Mouse (Mus musculus) midbrain, embryonic 15.5 days (tissue): ENCODE data around the gene Rsph6a. TPM values are rescaled to one million over a fixed set of nuclear protein-coding genes. Genes with fewer than 3 reads are reported as not detected.

ENCODE experiments used
- ATAC-seq: fragments of 200-750 bp; cut with Nextera tagmentation; replicated peaks from 2 replicates; pipeline ENCODE4 v1.8.0; 2017; ENCODE audit warnings: moderate TSS enrichment
- H3K27ac ChIP-seq: fragments of 300-500 bp; sonication (generic); 2 replicates; pipeline ENCODE4 v1.5.1; 2015; ENCODE audit warnings: mild to moderate bottlenecking, inconsistent platforms
- H3K27me3 ChIP-seq: fragments of 300-500 bp; sonication (generic); replicated peaks from 2 replicates; pipeline ENCODE4 v1.6.1; 2015; ENCODE audit warnings: inconsistent platforms
- H3K36me3 ChIP-seq: fragments of 300-500 bp; sonication (generic); replicated peaks from 2 replicates; pipeline ENCODE4 v1.6.1; 2015; ENCODE audit warnings: inconsistent platforms
- H3K4me1 ChIP-seq: fragments of 300-500 bp; sonication (generic); 2 replicates; pipeline ENCODE4 v1.6.1; 2015; ENCODE audit warnings: inconsistent platforms
- H3K4me2 ChIP-seq: fragments of 300-500 bp; sonication (generic); 2 replicates; pipeline ENCODE4 v1.6.1; 2015; ENCODE audit warnings: inconsistent platforms, mild to moderate bottlenecking, moderate library complexity
- H3K4me3 ChIP-seq: fragments of 300-500 bp; sonication (generic); 2 replicates; pipeline ENCODE4 v1.5.1; 2015; ENCODE audit warnings: mild to moderate bottlenecking, inconsistent platforms
- H3K9ac ChIP-seq: fragments of 300-500 bp; sonication (generic); 2 replicates; pipeline ENCODE4 v1.6.1; 2015; ENCODE audit warnings: mild to moderate bottlenecking, inconsistent platforms
- H3K9me3 ChIP-seq: fragments of 300-500 bp; sonication (generic); 2 replicates; pipeline ENCODE4 v1.6.1; 2016; ENCODE audit warnings: inconsistent platforms
- WGBS: fragments of 180-500 bp; shearing (Covaris S2); methylation state at CpG from one replicate; pipeline ENCODE4 v1.1.7; 2015; ENCODE audit warnings: mixed read lengths; 5-methylcytosine and 5-hydroxymethylcytosine counted together
- polyA plus RNA-seq: library from polyadenylated mRNA; unstranded; fragments of >200 nt; fragmentation: Nextera tagmentation; extraction: Ambion mirVana; gene quantifications from 2 replicates; pipeline ENCODE4 v1.2.1, GENCODE M21; 2015

Gene Rsph6a
- polyA plus RNA-seq, 1 experiment from 2014 or later = 0.15 TPM

DNA sequence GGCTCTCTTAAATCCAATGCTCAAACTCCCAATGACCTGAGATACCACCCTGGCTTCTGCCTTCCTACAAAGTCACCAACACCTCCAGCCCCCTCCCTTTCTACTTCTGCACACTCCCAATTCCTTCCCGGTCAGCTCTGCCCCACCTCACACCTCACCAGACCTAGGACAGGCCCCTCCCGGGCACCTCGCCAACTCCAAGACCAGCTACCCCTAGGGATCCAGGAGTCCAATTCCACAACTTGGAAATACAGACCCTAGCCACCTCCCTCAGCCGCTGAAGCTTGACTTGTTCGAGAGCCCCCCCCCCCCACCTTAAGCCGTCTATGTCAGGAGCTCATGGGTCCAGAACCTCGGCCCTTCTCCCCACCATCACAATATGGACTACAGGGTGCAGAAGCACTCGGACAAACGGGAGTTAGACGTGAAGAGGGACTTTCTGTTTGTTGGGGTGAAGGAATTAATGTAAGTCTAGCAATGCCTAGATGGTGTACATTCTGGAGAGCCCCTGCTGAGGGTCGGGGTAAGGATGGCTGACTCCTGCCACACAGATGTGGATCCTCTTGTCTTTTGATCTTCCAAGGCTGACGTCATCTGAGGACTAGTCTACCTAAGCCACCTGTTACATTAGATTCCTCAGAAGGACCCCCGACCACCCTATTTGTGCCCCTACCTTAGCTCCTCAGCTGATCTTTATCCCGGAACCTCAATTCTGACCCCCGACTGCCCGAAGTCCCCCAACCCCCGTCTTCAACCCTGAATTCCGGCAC, 32.1 kb upstream of the Rsph6a start:
- WGBS = 60% methylated on average over 18 of the region's 18 CpGs
- H3K9me3 ChIP-seq = no peaks in the 10 kb centered on the region

DNA sequence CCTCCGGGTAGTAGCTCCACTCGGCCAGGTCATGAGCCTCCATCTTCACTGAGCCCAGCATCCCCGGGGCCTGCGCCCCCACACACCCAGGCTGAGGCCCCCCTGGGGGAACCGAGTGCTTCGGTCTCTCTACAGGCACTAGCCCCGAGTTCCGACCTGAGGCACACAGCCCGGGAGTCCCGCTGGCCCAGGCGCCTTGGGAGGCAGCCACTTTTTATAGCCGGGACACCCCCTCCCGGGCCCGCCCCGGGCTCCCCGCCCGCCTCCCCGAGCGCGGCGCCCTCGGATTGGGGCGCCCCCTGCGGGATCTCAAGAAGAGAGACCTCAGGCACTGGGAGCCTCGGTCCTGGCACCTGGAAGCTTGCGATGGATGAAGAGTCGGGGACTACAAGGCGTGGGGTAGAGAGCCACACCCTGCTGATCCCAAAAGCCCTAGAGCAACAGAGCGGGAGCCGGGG, 31.1 kb upstream of the Rsph6a start, which contains the start of gene Foxa3:
Gene Foxa3, minus strand, starts transcription at position 182 of the 458 bp plus-strand sequence.
- peak; percentile 25 for ATAC-seq
- whole genome bisulfite sequencing = 4% methylated on average over 30 of the region's 30 CpGs
- peak within 1 kb of the TSS; percentile 83 for H3K4me3 ChIP-seq

More for the DNA sequence above, 32.1 kb upstream of the Rsph6a start:
- Histone ChIP-seq H3K9ac (no peak overlapping the region), H3K4me3 (no peak overlapping the region), H3K27me3 (peaks cover 37% of the 10 kb centered on the region), H3K4me2 (no peak overlapping the region), H3K4me1 (peaks cover 18% of the 10 kb centered on the region), H3K27ac (no peak overlapping the region), H3K36me3 (no peaks in the 10 kb centered on the region)
- ATAC-seq = no peak

DNA sequence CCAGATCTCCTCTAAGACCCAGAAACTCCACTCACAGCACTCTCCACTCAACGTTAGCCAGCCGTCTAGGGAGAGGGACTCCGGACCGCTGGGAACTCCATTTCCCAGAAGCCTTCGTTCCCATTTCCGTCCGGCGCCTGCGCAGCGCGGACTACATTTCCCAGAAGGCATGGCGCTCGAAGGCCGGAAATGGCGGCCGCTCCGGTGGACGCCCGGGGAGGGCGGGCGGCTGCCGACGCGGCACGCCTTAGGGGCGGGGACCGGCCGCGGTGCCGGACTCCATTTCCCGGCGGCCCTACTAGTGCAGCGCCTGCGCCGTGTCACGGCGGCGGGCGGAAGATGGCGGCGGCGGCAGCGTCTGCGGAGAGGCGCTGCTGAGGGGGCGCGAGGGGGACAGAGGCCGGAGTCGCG, 30.4 kb upstream of the Rsph6a start, which contains the start of gene Sympk:
Gene Sympk, plus strand, starts transcription at position 282 of the 411 bp plus-strand sequence.
- WGBS = 1% methylated on average over 34 of the region's 50 CpGs
- peak within 1 kb of the TSS; percentile 84 for H3K9ac ChIP-seq
- H3K36me3 ChIP-seq = peaks cover 4% of the 10 kb centered on the region; the same call in 1 of the 2 replicates
- H3K4me3 ChIP-seq = peak within 1 kb of the TSS; percentile 83
- peaks cover 37% of the 10 kb centered on the region for H3K27me3 ChIP-seq
- no peaks in the 10 kb centered on the region for H3K9me3 ChIP-seq
- H3K4me1 ChIP-seq = peaks cover 21% of the 10 kb centered on the region
- peak; percentile 96 for ATAC-seq
- peak within 1 kb of the TSS; percentile 61 for H3K4me2 ChIP-seq
- peak within 1 kb of the TSS; percentile 66 for H3K27ac ChIP-seq

More for the DNA sequence above, 31.1 kb upstream of the Rsph6a start, which contains the start of gene Foxa3:
- Histone ChIP-seq H3K4me2 (peak within 1 kb of the TSS; percentile 61), H3K27me3 (peaks cover 37% of the 10 kb centered on the region), H3K36me3 (no peaks in the 10 kb centered on the region), H3K4me1 (peaks cover 21% of the 10 kb centered on the region), H3K9ac (peak within 1 kb of the TSS; percentile 84), H3K9me3 (no peaks in the 10 kb centered on the region), H3K27ac (peak within 1 kb of the TSS; percentile 66)

DNA sequence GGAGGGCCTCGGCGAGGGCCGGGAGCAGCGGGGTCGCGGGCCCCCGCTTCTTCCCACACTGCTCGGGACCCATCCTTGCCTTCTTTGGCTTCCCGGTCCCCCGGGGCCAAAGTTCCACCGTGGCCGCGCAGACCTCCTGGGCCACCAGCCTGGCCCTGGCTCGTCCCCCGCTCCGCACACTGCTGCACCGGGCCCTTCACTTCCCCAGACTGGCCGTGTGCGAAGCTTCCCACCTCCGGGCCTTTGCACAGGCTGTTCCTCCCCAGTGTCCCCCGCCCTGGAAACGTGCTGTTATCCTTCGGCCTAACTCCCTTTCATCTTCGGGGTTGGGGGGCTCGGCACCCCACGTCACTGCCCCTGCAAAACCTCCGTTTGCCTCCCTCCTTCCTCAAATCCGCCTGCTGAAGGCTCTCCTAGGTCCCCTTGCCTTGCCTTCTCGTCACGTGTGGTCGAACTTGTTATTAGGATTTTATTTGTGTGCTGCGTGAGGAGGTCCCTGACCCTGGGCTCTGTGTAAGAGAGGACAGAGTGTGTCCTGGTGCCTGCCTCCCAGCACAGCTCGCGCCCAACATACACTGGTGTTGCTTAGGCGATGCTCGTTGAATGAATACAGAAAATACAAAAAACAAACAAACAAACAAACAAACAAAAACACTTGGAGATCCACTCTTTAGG, 29.8 kb upstream of the Rsph6a start:
- Histone ChIP-seq H3K4me2 (peak overlapping the region; percentile 61), H3K9ac (peak overlapping the region; percentile 84), H3K27me3 (peaks cover 37% of the 10 kb centered on the region), H3K4me1 (peaks cover 21% of the 10 kb centered on the region), H3K27ac (peak overlapping the region; percentile 66), H3K36me3 (peaks cover 10% of the 10 kb centered on the region; the same call in 1 of the 2 replicates), H3K9me3 (no peaks in the 10 kb centered on the region), H3K4me3 (peak overlapping the region; percentile 83)
- ATAC-seq = peak; percentile 65
- WGBS = 2% methylated on average over 36 of the region's 36 CpGs

DNA sequence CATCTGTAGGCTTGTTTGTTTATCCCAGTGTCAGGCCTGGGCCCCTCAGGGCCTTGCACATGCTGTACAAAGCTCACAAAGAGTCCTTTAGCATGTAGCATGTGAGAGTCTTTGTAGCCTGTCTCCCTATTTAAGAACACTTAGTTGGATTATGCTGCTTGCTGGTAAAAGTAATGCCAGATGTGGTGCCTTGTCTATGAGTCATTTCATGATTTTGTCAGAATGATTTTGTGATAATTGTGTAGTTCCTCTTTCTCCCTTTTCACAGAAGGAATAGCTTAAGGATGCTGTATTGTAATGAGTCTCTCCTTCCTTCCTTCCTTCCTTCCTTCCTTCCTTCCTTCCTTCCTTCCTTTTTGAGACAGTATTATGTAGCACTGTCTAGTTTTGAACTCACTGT, 26.4 kb upstream of the Rsph6a start:
- Histone ChIP-seq H3K9ac (no peak overlapping the region), H3K4me1 (peaks cover 21% of the 10 kb centered on the region)

DNA sequence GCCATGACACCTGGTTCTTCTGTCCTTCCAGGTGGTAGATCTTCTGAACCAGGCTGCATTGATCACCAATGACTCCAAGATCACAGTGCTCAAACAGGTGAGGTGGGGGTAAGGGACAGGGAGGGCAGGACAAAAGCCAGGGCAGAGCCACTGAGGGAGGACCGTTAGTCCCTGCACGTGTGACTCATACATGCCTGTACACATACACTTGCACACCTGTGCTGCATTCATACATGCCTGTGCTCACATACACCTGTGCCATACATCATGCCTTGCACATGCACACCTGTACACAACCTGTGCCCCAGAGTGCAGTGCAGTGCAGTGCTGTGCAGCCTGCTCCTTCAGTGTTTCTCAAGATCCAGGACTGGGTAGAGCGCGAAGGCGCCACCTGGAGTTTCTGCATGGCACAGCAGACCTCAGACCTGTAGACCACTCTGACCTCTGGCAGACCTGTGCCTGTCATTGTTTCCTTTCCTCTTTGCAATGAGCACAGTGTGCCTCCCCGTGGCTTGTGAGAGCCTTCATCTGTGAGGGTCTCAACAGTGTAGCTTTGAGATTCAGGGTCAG, 25.3 kb upstream of the Rsph6a start:
- 0 out of 2 replicates have a peak, but pooled peaks have one; percentile 11 for ATAC-seq

More for the DNA sequence above, 26.4 kb upstream of the Rsph6a start:
- Histone ChIP-seq H3K4me3 (no peak overlapping the region), H3K9me3 (no peaks in the 10 kb centered on the region), H3K36me3 (peaks cover 38% of the 10 kb centered on the region), H3K27me3 (peaks cover 8% of the 10 kb centered on the region), H3K27ac (no peak overlapping the region), H3K4me2 (no peak overlapping the region)
- ATAC-seq = no peak

DNA sequence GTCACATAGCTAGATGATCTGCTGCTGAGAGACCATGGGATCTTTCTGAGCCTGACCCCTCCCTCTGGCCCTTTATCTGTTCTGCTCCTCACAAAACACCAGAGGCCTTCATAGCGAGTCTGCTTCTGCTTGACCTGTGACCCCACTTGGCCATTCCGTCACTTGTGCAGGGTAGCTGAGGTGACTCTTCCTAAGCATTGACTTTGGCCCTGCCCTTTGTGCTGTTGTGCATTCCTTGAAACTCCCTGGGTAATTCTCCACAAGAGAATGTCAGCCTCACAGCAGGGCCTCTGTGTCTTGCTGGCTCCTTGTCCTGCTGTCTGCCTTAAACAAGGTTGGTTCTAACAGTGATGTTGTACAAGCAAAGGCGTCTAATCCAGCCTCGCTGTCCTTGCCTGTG, 22.8 kb upstream of the Rsph6a start:
- 38% methylated on average over 4 of the region's 4 CpGs for WGBS
- no peak for ATAC-seq
- no peak overlapping the region for H3K9ac ChIP-seq
- H3K36me3 ChIP-seq = peaks cover 52% of the 10 kb centered on the region
- no peaks in the 10 kb centered on the region for H3K9me3 ChIP-seq
- no peak overlapping the region for H3K4me2 ChIP-seq
- H3K4me1 ChIP-seq = 0 out of 2 replicates have a peak, but pooled peaks cover 3% of the 10 kb centered on the region
- H3K27me3 ChIP-seq = no peaks in the 10 kb centered on the region
- H3K27ac ChIP-seq = no peak overlapping the region
- H3K4me3 ChIP-seq = no peak overlapping the region

More for the DNA sequence above, 25.3 kb upstream of the Rsph6a start:
- no peak overlapping the region for H3K4me2 ChIP-seq
- H3K9ac ChIP-seq = no peak overlapping the region
- H3K27ac ChIP-seq = no peak overlapping the region
- H3K4me3 ChIP-seq = no peak overlapping the region
- WGBS = 68% methylated on average over 6 of the region's 6 CpGs
- H3K4me1 ChIP-seq = peaks cover 21% of the 10 kb centered on the region
- H3K36me3 ChIP-seq = peaks cover 39% of the 10 kb centered on the region
- no peaks in the 10 kb centered on the region for H3K9me3 ChIP-seq
- H3K27me3 ChIP-seq = no peaks in the 10 kb centered on the region

DNA sequence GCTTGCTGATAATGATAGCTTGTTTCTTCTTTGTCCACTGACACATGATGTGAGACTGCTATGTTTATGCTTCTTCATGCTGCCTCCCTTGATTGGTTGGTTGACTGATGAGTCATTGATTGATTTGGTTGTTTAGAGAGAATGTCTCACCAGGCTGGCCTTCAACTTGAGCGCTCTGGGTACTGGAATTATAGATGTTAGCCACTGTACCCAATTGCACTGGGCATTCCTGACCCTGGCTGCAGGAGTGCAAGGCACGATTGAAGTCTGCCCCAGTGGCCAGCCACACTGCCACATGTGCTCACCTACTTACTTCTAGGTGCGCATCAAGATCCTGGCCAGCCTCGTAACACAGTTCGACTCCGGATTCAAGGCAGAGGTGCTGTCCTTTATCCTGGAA, 9.9 kb upstream of the Rsph6a start:
- Histone ChIP-seq H3K27ac (no peak overlapping the region), H3K4me2 (no peak overlapping the region), H3K27me3 (no peaks in the 10 kb centered on the region), H3K4me3 (no peak overlapping the region), H3K36me3 (peaks cover 91% of the 10 kb centered on the region), H3K9me3 (no peaks in the 10 kb centered on the region), H3K9ac (no peak overlapping the region), H3K4me1 (no peaks in the 10 kb centered on the region)
- no peak for ATAC-seq
- WGBS = 98% methylated on average over 6 of the region's 6 CpGs

DNA sequence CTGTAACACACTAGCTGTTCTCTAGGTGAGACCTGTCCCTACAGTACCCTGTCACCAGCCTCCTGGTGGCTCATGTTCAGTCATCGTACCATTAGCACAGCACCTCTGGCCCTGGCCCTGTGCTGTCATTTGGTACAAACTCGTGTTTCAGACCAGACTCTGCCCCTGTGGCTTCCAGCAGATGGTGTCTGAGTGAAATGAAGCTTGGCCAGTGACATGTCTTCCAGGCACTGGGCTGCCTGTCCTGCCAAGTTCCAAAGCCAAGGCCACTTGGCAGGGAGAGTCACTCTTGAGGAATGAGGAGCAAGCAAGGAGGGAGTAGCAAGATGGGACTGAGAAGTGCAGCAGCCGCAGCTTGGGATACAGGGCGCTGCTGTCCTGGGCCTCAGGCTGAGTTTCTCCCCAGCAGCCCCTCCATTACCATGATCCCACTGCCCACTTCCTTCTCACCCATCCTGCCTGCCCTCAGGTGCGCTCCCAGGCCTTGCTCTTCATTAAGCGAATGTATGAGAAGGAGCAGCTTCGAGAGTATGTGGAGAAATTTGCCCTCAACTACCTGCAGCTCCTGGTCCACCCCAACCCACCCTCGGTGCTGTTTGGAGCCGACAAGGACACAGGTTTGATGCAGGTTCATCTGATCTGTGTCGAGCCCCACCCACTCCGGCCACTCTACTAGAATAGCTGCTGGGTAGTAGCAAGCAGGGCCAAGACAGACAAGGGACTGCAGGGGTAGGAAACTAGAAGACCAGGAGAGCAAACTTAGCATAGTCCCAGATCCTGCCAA, 8.0 kb upstream of the Rsph6a start:
- Histone ChIP-seq H3K36me3 (peaks cover 82% of the 10 kb centered on the region), H3K27ac (no peak overlapping the region)
- 94% methylated on average over 11 of the region's 11 CpGs for WGBS

DNA sequence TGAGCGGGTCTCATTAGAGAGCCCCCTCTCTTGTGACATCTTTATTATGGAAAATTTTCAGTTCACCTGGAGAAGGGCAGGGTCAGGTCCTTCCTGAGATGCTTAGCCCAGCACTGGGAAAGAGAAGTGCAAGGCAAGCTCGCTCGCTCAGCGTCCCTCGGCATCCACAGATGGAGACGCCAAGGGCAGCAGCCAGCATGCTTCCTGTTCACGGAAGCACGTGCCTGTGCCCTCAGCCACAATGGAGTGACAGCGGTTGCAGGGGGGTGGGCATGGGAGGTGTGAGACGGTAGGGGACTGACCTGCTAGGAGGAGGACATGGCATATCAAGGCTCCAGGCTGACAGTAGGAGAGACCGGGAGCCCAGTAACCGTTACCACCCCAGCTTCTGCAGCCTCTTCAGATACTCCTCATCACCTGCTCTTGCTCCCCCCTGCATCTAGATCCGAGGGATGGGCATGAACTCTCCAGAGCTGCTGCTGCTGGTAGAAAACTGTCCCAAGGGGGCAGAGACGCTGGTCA, 6.4 kb upstream of the Rsph6a start:
- no peak for ATAC-seq
- 91% methylated on average over 14 of the region's 14 CpGs for WGBS
- peaks cover 68% of the 10 kb centered on the region for H3K36me3 ChIP-seq
- no peak overlapping the region for H3K9ac ChIP-seq
- no peak overlapping the region for H3K4me3 ChIP-seq
- no peak overlapping the region for H3K4me2 ChIP-seq
- H3K27ac ChIP-seq = no peak overlapping the region
- no peaks in the 10 kb centered on the region for H3K27me3 ChIP-seq
- H3K9me3 ChIP-seq = no peaks in the 10 kb centered on the region
- H3K4me1 ChIP-seq = no peaks in the 10 kb centered on the region

More for the DNA sequence above, 8.0 kb upstream of the Rsph6a start:
- Histone ChIP-seq H3K4me2 (no peak overlapping the region), H3K4me1 (no peaks in the 10 kb centered on the region), H3K27me3 (no peaks in the 10 kb centered on the region), H3K9ac (no peak overlapping the region), H3K9me3 (no peaks in the 10 kb centered on the region), H3K4me3 (no peak overlapping the region)
- no peak for ATAC-seq

DNA sequence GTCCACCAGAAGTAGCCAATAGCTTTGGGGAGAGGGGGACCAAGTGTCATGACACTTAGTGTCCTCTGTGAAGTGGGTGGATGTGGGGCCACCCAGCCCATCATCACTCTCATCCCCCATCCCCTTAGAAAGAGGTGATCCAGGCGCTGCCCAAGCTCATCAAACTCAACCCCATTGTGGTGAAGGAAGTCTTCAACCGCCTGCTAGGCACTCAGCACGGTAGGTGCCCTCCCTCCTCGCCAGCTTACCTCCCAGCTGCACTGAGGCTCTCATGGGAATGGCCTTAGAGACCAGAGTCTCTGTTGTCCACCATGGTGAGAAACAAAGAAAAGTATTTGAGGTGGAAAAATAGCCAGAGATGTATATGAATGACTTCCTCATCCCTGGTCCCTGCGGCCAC, 5.2 kb upstream of the Rsph6a start:
- H3K36me3 ChIP-seq = peaks cover 58% of the 10 kb centered on the region
- no peak overlapping the region for H3K4me2 ChIP-seq
- no peak overlapping the region for H3K27ac ChIP-seq
- WGBS = 93% methylated on average over 5 of the region's 5 CpGs
- no peak for ATAC-seq
- peaks cover 4% of the 10 kb centered on the region; the same call in 1 of the 2 replicates for H3K4me1 ChIP-seq
- H3K9me3 ChIP-seq = no peaks in the 10 kb centered on the region
- H3K4me3 ChIP-seq = no peak overlapping the region
- H3K9ac ChIP-seq = no peak overlapping the region
- no peaks in the 10 kb centered on the region for H3K27me3 ChIP-seq
